Mouse (Mus musculus): ENCODE results near the gene Abhd17a.

- TF ChIP-seq CTCF (IDR thresholded peaks at IDR 0.05; ENCODE audit: low read depth, low read length): no peak
- TF ChIP-seq POLR2A (IDR thresholded peaks at IDR 0.05; ENCODE audit: extremely low read depth, insufficient read depth, low read length): no peak
These were observed 20.5 kb downstream of the Abhd17a start for GRCm38 (mm10) chr10:80569664-80570066.

All from liver, adult 2 months (tissue).